Mouse (Mus musculus): ENCODE data around the gene Zfp874b. TPM values are rescaled to one million over a fixed set of nuclear protein-coding genes. Genes with fewer than 3 reads are reported as not detected.

Gene Zfp874b
- total RNA-seq, 2 experiments from 2014 or later: 10.6 to 12.1 TPM

Other genes with a start within 250 kb of the Zfp874b start
- gene Zfp458, start 205.8 kb downstream of the Zfp874b start, total RNA-seq (2021): 10 to 100 TPM; 23.9 to 25.0 TPM
- gene Zfp457, start 177.8 kb downstream of the Zfp874b start, total RNA-seq (2021): 1 to 10 TPM; 3.3 to 3.8 TPM
- gene Zfp595, start 151.7 kb downstream of the Zfp874b start, total RNA-seq (2021): 1 to 10 TPM; 2.9 to 3.3 TPM
- gene Gm28044, start 123.7 kb downstream of the Zfp874b start, total RNA-seq (2021): not detected
- 1 to 10 TPM in 1 of 2 experiments, under 1 TPM in 1; 0.58 to 1.1 TPM for gene Zfp953, start 123.7 kb downstream of the Zfp874b start, total RNA-seq (2021)
- not detected for gene Gm28041, start 108.5 kb downstream of the Zfp874b start, total RNA-seq (2021)
- gene Zfp456, start 108.4 kb downstream of the Zfp874b start, total RNA-seq (2021): under 1 TPM; 0.60 to 0.82 TPM
- 1 to 10 TPM; 3.1 to 3.2 TPM for gene Zfp429, start 84.4 kb downstream of the Zfp874b start, total RNA-seq (2021)
- 1 to 10 TPM; 1.7 to 2.8 TPM for gene Zfp459, start 62.8 kb downstream of the Zfp874b start, total RNA-seq (2021)
- 10 to 100 TPM in 1 of 2 experiments, 1 to 10 TPM in 1; 8.6 to 10.8 TPM for gene Zfp874a, start 32.6 kb downstream of the Zfp874b start, total RNA-seq (2021)
- gene Zfp58, start 16.3 kb upstream of the Zfp874b start, total RNA-seq (2021): 1 to 10 TPM; 7.9 to 8.3 TPM
- not detected for gene Gm26965, start 41.9 kb upstream of the Zfp874b start, total RNA-seq (2021)
- gene Zfp87, start 41.9 kb upstream of the Zfp874b start, total RNA-seq (2021): 10 to 100 TPM; 25.6 to 26.7 TPM
- 10 to 100 TPM; 10.1 to 10.9 TPM for gene Zfp748, start 69.6 kb upstream of the Zfp874b start, total RNA-seq (2021)
- gene Zfp729b, start 125.4 kb upstream of the Zfp874b start, total RNA-seq (2021): 10 to 100 TPM; 11.3 to 11.4 TPM
- gene Gm49345, start 153.5 kb upstream of the Zfp874b start, total RNA-seq (2021): 1 to 10 TPM in 1 of 2 experiments, under 1 TPM in 1; 0.48 to 1.1 TPM
- gene Zfp729a, start 153.5 kb upstream of the Zfp874b start, total RNA-seq (2021): 1 to 10 TPM; 9.7 to 10.0 TPM
- 10 to 100 TPM; 21.5 to 25.0 TPM for gene Zfp738, start 202.8 kb upstream of the Zfp874b start, total RNA-seq (2021)
- gene Zfp65, start 244.9 kb upstream of the Zfp874b start, total RNA-seq (2021): 10 to 100 TPM; 20.6 TPM